ENCODE assay signal across 8 mouse cellular contexts in genomic region chr2:170209121-170209520, GRCm38 (mm10).
DNase-seq lines count a peak whose midpoint lies in the region; ATAC-seq and TF ChIP-seq lines count a peak whose summit lies in the region.

No protein-coding gene starts in this region.

- H3K4me2 ChIP-seq in liver, postnatal 0 days (ENCODE audit: low read depth, low read length): no peak overlapping the region
- H3K4me2 ChIP-seq in forebrain, embryonic 14.5 days (ENCODE audit: low read length): no peak overlapping the region

- no peaks in the 10 kb centered on the region for H3K36me3 ChIP-seq in liver, postnatal 0 days (replicated peaks; ENCODE audit: insufficient read depth, low read length)
- H3K36me3 ChIP-seq in forebrain, embryonic 14.5 days (ENCODE audit: control insufficient read depth, insufficient read depth, low read length): no peaks in the 10 kb centered on the region

- intact Hi-C loops in heart, postnatal 25 days (cut with DNase I): no loop called here
- intact Hi-C loops in left cerebral cortex, postnatal 36 days (cut with DNase I): no loop called here

- no peaks in the 10 kb centered on the region for H3K9me3 ChIP-seq in liver, postnatal 0 days (ENCODE audit: low read length)
- no peaks in the 10 kb centered on the region for H3K9me3 ChIP-seq in forebrain, embryonic 14.5 days (replicated peaks; ENCODE audit: control insufficient read depth, low read length)

- no peak overlapping the region for H3K4me3 ChIP-seq in liver, postnatal 0 days (ENCODE audit: low read depth, low read length)
- H3K4me3 ChIP-seq in forebrain, embryonic 14.5 days (ENCODE audit: low read depth, low read length): no peak overlapping the region

- 0 out of 2 replicates have a peak overlapping the region, but pooled peaks have one; percentile 3 for H3K9ac ChIP-seq in liver, postnatal 0 days (replicated peaks)
- H3K9ac ChIP-seq in forebrain, embryonic 14.5 days (ENCODE audit: low read length): no peak overlapping the region

- DNase-seq in right cerebral cortex, postnatal 14 days: peak; percentile 26
- no peak for DNase-seq in right cerebral cortex, postnatal 36 days (ENCODE audit: low spot score in 2 of 2)
- DNase-seq in heart, postnatal 25 days (ENCODE audit: low spot score): peak; percentile 81
- peak; percentile 89 for DNase-seq in liver, postnatal 0 days
- DNase-seq in urinary bladder, postnatal 4 days (ENCODE audit: low spot score in 2 of 2): peak; percentile 62 to 82
- DNase-seq in left cerebral cortex, postnatal 36 days (ENCODE audit: low spot score in 2 of 2): no peak
- no peak for DNase-seq in thymus, postnatal 14 days
- DNase-seq in forebrain, embryonic 14.5 days (ENCODE audit: low spot score): no peak

- TF ChIP-seq CTCF in liver, postnatal 0 days (IDR thresholded peaks at IDR 0.05; ENCODE audit: low read depth): no peak

- H3K27ac ChIP-seq in liver, postnatal 0 days (ENCODE audit: low read depth): peak overlapping the region; percentile 71
- H3K27ac ChIP-seq in forebrain, embryonic 14.5 days (ENCODE audit: low read depth, low read length): no peak overlapping the region

- H3K4me1 ChIP-seq in liver, postnatal 0 days (ENCODE audit: insufficient read depth): peaks cover 32% of the 10 kb centered on the region
- peaks cover 7% of the 10 kb centered on the region; the same call in 1 of the 2 replicates for H3K4me1 ChIP-seq in forebrain, embryonic 14.5 days (ENCODE audit: control insufficient read depth, insufficient read depth, low read length)

- ATAC-seq in liver, postnatal 0 days: peak; percentile 96
- no peak for ATAC-seq in forebrain, embryonic 14.5 days

- 58% methylated on average over 12 of the region's 12 CpGs for WGBS in liver, postnatal 0 days (ENCODE audit: insufficient replicate concordance)
- WGBS in forebrain, embryonic 14.5 days: 84% methylated on average over 12 of the region's 12 CpGs

- no peaks in the 10 kb centered on the region for H3K27me3 ChIP-seq in liver, postnatal 0 days (ENCODE audit: insufficient read depth, low read length)
- H3K27me3 ChIP-seq in forebrain, embryonic 14.5 days (replicated peaks; ENCODE audit: control insufficient read depth, insufficient read depth, low read length): no peaks in the 10 kb centered on the region

- TF ChIP-seq EP300 in liver, postnatal 0 days (IDR thresholded peaks at IDR 0.05; ENCODE audit: low read depth): peak; percentile 81; the same call in 1 of the 2 replicates

Comparison
In these comparisons a context has a peak if more than half of its experiments do, and no peak if none do; other contexts are left out.
1. DNase-seq: peak in right cerebral cortex, postnatal 14 days (single experiment), heart, postnatal 25 days (single experiment), liver, postnatal 0 days (single experiment) and urinary bladder, postnatal 4 days (2 of 2); none in right cerebral cortex, postnatal 36 days (0 of 2), left cerebral cortex, postnatal 36 days (0 of 2), thymus, postnatal 14 days (single experiment) and forebrain, embryonic 14.5 days (single experiment).